Mouse (Mus musculus) embryonic fibroblast, embryonic 13.5 days (primary cell): Measurements from ENCODE around the gene Gtdc1. TPM values are rescaled to one million over a fixed set of nuclear protein-coding genes. Genes with fewer than 3 reads are reported as not detected.
"Not testable (repeated sequence)": the region's sequence is repeated elsewhere in the genome, so short reads cannot be mapped to it uniquely, and the experiment has no call there.

Experiments used
- H3K27ac ChIP-seq: 2 replicates; pipeline ENCODE4 v1.5.1; 2012; ENCODE audit warnings: low read length, control low read depth, inconsistent platforms; ENCODE audit not compliant: insufficient read depth
- H3K4me1 ChIP-seq: 2 replicates; pipeline ENCODE4 v1.6.1; 2011; ENCODE audit warnings: low read length; ENCODE audit not compliant: control insufficient read depth, insufficient read depth
- H3K4me3 ChIP-seq: 2 replicates; pipeline ENCODE4 v1.5.1; 2011; ENCODE audit warnings: mild to moderate bottlenecking, control low read depth, low read length; ENCODE audit not compliant: insufficient read depth
- CTCF ChIP-seq: IDR thresholded peaks from 2 replicates; pipeline ENCODE4 v1.5.1; 2011; ENCODE audit warnings: mild to moderate bottlenecking, control low read depth, low read length, moderate library complexity, borderline replicate concordance; ENCODE audit not compliant: insufficient read depth
- POLR2A ChIP-seq: IDR thresholded peaks from 2 replicates; pipeline ENCODE4 v1.6.1; 2011; ENCODE audit warnings: low read depth, mild to moderate bottlenecking, control low read depth, low read length, moderate library complexity
- polyA plus RNA-seq: library from polyadenylated mRNA; stranded (reverse); fragments of >200 nt; gene quantifications from 2 replicates; pipeline ENCODE4 v1.2.4, GENCODE M21; 2011; ENCODE audit warnings: low read depth; ENCODE audit not compliant: missing spikeins, insufficient read length

Gene Gtdc1
- polyA plus RNA-seq, 1 experiment, result 28.9 TPM

DNA sequence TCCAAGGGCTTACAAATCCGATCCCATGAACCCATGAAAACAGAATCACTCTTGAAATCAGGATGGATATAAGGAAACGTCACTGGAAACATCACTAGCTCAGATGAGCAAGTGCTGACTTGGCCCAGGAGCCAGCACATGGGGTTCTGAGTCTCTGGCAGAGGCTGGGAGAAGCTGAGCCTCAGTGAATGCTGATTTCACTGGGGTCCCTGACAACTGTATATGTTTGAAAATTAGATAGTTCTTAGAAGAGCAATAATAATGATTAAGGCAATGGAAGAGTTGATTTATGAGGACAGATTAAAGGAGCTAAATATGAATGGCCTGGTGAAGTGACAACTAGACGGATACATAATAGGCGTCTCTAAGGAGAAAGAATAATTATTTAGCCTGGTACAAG is 289.3 kb downstream of the Gtdc1 start:
- no peak overlapping the region for H3K27ac ChIP-seq
- no peaks in the 10 kb centered on the region for H3K4me1 ChIP-seq
- TF ChIP-seq CTCF, result no peak
- no peak for TF ChIP-seq POLR2A
- H3K4me3 ChIP-seq, result no peak overlapping the region

DNA sequence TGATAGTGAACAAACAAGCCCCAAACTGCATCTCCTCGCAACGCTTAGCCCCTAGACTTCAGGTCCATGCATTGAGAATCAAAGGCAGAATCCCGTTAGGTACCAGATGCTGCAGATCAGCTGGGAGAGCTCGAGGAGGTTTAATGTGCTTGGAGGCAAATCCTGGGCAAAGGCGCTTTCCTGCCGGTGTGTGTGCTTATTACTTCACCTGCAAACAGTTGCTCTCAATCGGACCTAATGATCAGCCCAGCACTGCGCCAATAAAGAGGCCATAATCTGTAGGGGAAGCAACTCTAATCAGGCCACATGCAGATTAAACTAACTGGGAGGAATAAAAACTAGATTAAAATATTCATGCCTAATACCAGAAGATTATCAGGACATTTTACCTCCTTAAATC is 293.5 kb downstream of the Gtdc1 start:
- Histone ChIP-seq H3K27ac (no peak overlapping the region), H3K4me3 (no peak overlapping the region), H3K4me1 (no peaks in the 10 kb centered on the region)
- TF ChIP-seq POLR2A (no peak), CTCF (no peak)

- H3K4me3 ChIP-seq, result no peak overlapping the region
- H3K4me1 ChIP-seq, result no peaks in the 10 kb centered on the region
- H3K27ac ChIP-seq, result no peak overlapping the region
- no peak for TF ChIP-seq CTCF
- no peak for TF ChIP-seq POLR2A
Measured at GRCm38 (mm10) chr2:44633064-44633463, 294.4 kb downstream of the Gtdc1 start.

DNA sequence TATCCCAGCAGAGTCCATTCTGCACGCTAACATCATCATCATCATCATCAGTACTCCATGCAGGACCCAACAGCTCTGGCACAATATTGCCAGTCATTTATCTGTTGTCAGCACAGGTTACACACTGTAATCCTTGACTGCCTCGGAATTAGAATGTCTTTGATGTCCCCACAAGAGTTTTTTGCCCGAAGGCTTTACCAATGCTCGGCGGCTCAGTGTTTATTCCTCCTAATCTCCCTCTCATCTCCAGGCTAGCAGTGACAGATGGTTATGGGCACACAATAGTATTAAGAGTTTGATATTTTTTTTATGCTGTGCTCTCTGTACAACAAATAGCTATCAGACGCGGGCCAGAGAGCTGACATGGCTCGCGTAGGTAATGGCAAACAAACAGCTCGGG is 294.9 kb downstream of the Gtdc1 start:
- Histone ChIP-seq H3K27ac (no peak overlapping the region), H3K4me3 (no peak overlapping the region), H3K4me1 (no peaks in the 10 kb centered on the region)
- no peak for TF ChIP-seq CTCF
- no peak for TF ChIP-seq POLR2A

- H3K27ac ChIP-seq, result no peak overlapping the region
- no peaks in the 10 kb centered on the region for H3K4me1 ChIP-seq
- TF ChIP-seq CTCF (no peak), POLR2A (no peak)
- no peak overlapping the region for H3K4me3 ChIP-seq
Measured at GRCm38 (mm10) chr2:44631064-44631463, 296.4 kb downstream of the Gtdc1 start.

DNA sequence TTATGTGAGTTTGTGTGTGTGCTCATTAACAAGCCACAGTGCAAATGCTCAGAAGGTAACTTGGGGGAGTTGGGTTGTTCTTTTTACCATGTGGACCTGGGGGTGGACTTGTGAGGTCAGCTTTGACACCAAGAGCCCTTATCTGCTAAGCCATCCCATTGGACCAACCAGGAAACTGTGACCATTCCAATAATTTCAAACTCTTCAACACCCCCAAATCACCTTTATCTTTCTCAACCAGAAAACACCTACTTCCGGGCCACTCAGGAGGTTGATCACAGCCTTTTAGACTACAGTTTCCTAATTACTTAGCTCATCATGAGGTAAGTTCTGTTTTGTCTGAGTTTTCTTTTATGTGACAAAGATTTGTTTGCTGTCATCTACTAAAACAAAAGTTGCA is 298.7 kb downstream of the Gtdc1 start:
- H3K4me1 ChIP-seq, result no peaks in the 10 kb centered on the region
- H3K4me3 ChIP-seq, result no peak overlapping the region
- H3K27ac ChIP-seq, result no peak overlapping the region
- TF ChIP-seq POLR2A (no peak), CTCF (no peak)

- Histone ChIP-seq H3K4me1 (no peaks in the 10 kb centered on the region), H3K4me3 (no peak overlapping the region), H3K27ac (no peak overlapping the region)
- no peak for TF ChIP-seq POLR2A
- no peak for TF ChIP-seq CTCF
Measured at GRCm38 (mm10) chr2:44625154-44625553, 302.3 kb downstream of the Gtdc1 start.

DNA sequence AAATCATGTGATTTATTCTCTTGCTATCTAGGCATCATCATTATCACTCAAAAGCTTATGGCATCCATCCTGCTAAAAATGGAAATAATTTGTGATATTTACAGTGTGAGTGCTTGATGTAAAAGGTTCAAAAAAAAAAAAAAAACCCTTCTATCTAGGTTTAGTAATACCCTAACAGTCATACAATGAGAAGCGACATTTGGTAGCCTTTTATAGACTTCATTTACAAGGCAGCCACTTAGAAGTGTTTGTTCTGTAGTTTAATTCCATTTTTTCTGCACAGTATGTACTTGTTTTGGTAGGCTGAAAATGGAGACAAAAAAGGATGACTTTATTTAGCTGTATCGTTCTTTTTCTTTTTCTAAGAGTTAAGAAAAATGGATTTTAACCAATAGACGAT is 305.0 kb downstream of the Gtdc1 start:
- no peak overlapping the region for H3K4me3 ChIP-seq
- no peak overlapping the region for H3K27ac ChIP-seq
- H3K4me1 ChIP-seq, result no peaks in the 10 kb centered on the region
- TF ChIP-seq POLR2A (no peak), CTCF (no peak)

- not testable (repeated sequence) for H3K27ac ChIP-seq, H3K4me1 ChIP-seq, H3K4me3 ChIP-seq
Measured at GRCm38 (mm10) chr2:44599653-44600052, 327.8 kb downstream of the Gtdc1 start.

GRCm38 (mm10) chr2:44594276-44594675 is 333.2 kb downstream of the Gtdc1 start:
- no peaks in the 10 kb centered on the region for H3K4me1 ChIP-seq
- H3K27ac ChIP-seq, result no peak overlapping the region
- no peak overlapping the region for H3K4me3 ChIP-seq
- TF ChIP-seq CTCF, result no peak
- no peak for TF ChIP-seq POLR2A

- no peak overlapping the region for H3K27ac ChIP-seq
- TF ChIP-seq CTCF, result no peak
- TF ChIP-seq POLR2A, result no peak
- no peaks in the 10 kb centered on the region for H3K4me1 ChIP-seq
- no peak overlapping the region for H3K4me3 ChIP-seq
Measured at GRCm38 (mm10) chr2:44590881-44591280, 336.6 kb downstream of the Gtdc1 start.

DNA sequence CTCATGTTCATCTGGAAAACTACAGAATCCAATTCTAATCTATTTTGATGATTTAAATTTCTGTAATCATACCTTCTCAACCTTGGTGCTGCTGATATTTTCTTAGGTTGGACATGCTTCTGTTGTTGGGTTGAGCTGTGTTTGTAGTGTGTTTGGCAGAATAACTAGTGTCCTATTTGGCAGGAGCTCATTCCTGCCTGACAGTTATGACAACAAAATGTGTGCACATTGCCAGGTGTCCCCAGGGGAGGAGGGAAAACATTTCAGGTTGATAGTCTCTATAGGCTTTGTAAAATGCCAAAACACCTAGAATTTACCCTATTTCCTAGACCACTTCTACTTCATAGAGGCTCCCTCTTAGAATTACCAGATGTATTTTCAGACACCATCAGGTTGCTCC is 343.4 kb downstream of the Gtdc1 start:
- H3K4me3 ChIP-seq, result no peak overlapping the region
- no peaks in the 10 kb centered on the region for H3K4me1 ChIP-seq
- no peak for TF ChIP-seq POLR2A
- TF ChIP-seq CTCF, result no peak
- no peak overlapping the region for H3K27ac ChIP-seq
